Mouse (Mus musculus) kidney, embryonic 16.5 days (tissue): ENCODE results near the gene Mrm3. TPM values are rescaled to one million over a fixed set of nuclear protein-coding genes. Genes with fewer than 3 reads are reported as not detected.
A peak's percentile ranks its signal among the peaks of the same experiment; 100 is the strongest.

ENCODE experiments used
- ATAC-seq: fragments of 200-750 bp; cut with Nextera tagmentation; 2 replicates; pipeline ENCODE4 v1.8.0; 2017; ENCODE audit warnings: moderate TSS enrichment; ENCODE audit not compliant: low FRiP score, low TSS enrichment
- H3K27ac ChIP-seq: fragments of 300-500 bp; sonication (generic); 2 replicates; pipeline ENCODE4 v1.5.1; 2014; ENCODE audit warnings: low read length
- H3K27me3 ChIP-seq: fragments of 300-500 bp; sonication (generic); 2 replicates; pipeline ENCODE4 v1.6.1; 2014; ENCODE audit warnings: low read length, control low read depth, mixed read lengths; ENCODE audit not compliant: insufficient read depth
- H3K36me3 ChIP-seq: fragments of 300-500 bp; sonication (generic); 2 replicates; pipeline ENCODE4 v1.6.1; 2014; ENCODE audit warnings: low read length, control low read depth, mixed read lengths; ENCODE audit not compliant: insufficient read depth
- H3K4me1 ChIP-seq: fragments of 300-500 bp; sonication (generic); 2 replicates; pipeline ENCODE4 v1.6.1; 2014; ENCODE audit warnings: low read length, control low read depth, mixed read lengths; ENCODE audit not compliant: insufficient read depth
- H3K4me2 ChIP-seq: fragments of 300-500 bp; sonication (generic); replicated peaks from 2 replicates; pipeline ENCODE4 v1.6.1; 2014; ENCODE audit warnings: low read depth, low read length
- H3K4me3 ChIP-seq: fragments of 300-500 bp; sonication (generic); 2 replicates; pipeline ENCODE4 v1.5.1; 2014; ENCODE audit warnings: mild to moderate bottlenecking, low read length
- H3K9ac ChIP-seq: fragments of 300-500 bp; sonication (generic); replicated peaks from 2 replicates; pipeline ENCODE4 v1.6.1; 2014; ENCODE audit warnings: low read length
- H3K9me3 ChIP-seq: fragments of 300-500 bp; sonication (generic); 2 replicates; pipeline ENCODE4 v1.6.1; 2016; ENCODE audit warnings: low read length, control low read depth
- WGBS: fragments of 180-500 bp; shearing (Covaris S2); extraction: QIAGEN DNeasy Blood & Tissue Kit; methylation state at CpG from one replicate; pipeline ENCODE4 v1.1.7; 2014; 5-methylcytosine and 5-hydroxymethylcytosine counted together
- polyA plus RNA-seq: library from polyadenylated mRNA; unstranded; fragments of >200 nt; fragmentation: Nextera tagmentation; extraction: Ambion mirVana; gene quantifications from 2 replicates; pipeline ENCODE4 v1.2.1, GENCODE M21; 2015

The Mrm3 gene
- polyA plus RNA-seq, 1 experiment from 2014 or later, result 29.1 TPM

- no peak overlapping the region for H3K4me2 ChIP-seq
- H3K27me3 ChIP-seq, result no peaks in the 10 kb centered on the region
- no peak overlapping the region for H3K4me3 ChIP-seq
- H3K36me3 ChIP-seq, result peaks cover 7% of the 10 kb centered on the region
- H3K9ac ChIP-seq, result no peak overlapping the region
- ATAC-seq, result no peak
- 83% methylated on average over 12 of the region's 12 CpGs for WGBS
- no peak overlapping the region for H3K27ac ChIP-seq
- no peaks in the 10 kb centered on the region for H3K9me3 ChIP-seq
- H3K4me1 ChIP-seq, result peaks cover 13% of the 10 kb centered on the region
Measured at GRCm38 (mm10) chr11:76261224-76261623, 17.7 kb downstream of the Mrm3 start.

- Histone ChIP-seq H3K36me3 (peaks cover 7% of the 10 kb centered on the region), H3K27me3 (no peaks in the 10 kb centered on the region), H3K4me1 (peaks cover 9% of the 10 kb centered on the region), H3K4me2 (no peak overlapping the region), H3K27ac (no peak overlapping the region), H3K4me3 (no peak overlapping the region), H3K9me3 (no peaks in the 10 kb centered on the region), H3K9ac (no peak overlapping the region)
- 14% methylated on average over 19 of the region's 19 CpGs for WGBS
- ATAC-seq, result no peak
Measured at GRCm38 (mm10) chr11:76262611-76263351, 19.3 kb downstream of the Mrm3 start.

- no peak overlapping the region for H3K4me2 ChIP-seq
- no peak overlapping the region for H3K9ac ChIP-seq
- no peak for ATAC-seq
- H3K9me3 ChIP-seq, result no peaks in the 10 kb centered on the region
- H3K4me3 ChIP-seq, result no peak overlapping the region
- H3K27me3 ChIP-seq, result no peaks in the 10 kb centered on the region
- H3K36me3 ChIP-seq, result peaks cover 8% of the 10 kb centered on the region
- H3K27ac ChIP-seq, result no peak overlapping the region
- 66% methylated on average over 7 of the region's 7 CpGs for whole genome bisulfite sequencing
- H3K4me1 ChIP-seq, result peaks cover 6% of the 10 kb centered on the region
Measured at GRCm38 (mm10) chr11:76267550-76267949, 24.0 kb downstream of the Mrm3 start.

GRCm38 (mm10) chr11:76268001-76268459, 24.5 kb downstream of the Mrm3 start:
- Histone ChIP-seq H3K27ac (no peak overlapping the region), H3K9ac (no peak overlapping the region), H3K4me3 (no peak overlapping the region), H3K4me2 (no peak overlapping the region), H3K4me1 (0 out of 2 replicates have a peak, but pooled peaks cover under 1% of the 10 kb centered on the region), H3K27me3 (no peaks in the 10 kb centered on the region), H3K36me3 (peaks cover 8% of the 10 kb centered on the region), H3K9me3 (no peaks in the 10 kb centered on the region)
- WGBS, result 71% methylated on average over 5 of the region's 5 CpGs
- no peak for ATAC-seq

- H3K9ac ChIP-seq, result no peak overlapping the region
- no peak overlapping the region for H3K4me3 ChIP-seq
- WGBS, result 77% methylated on average over 6 of the region's 6 CpGs
- H3K36me3 ChIP-seq, result peaks cover 10% of the 10 kb centered on the region
- no peaks in the 10 kb centered on the region for H3K9me3 ChIP-seq
- H3K27me3 ChIP-seq, result no peaks in the 10 kb centered on the region
- H3K4me1 ChIP-seq, result no peaks in the 10 kb centered on the region
- no peak for ATAC-seq
- H3K27ac ChIP-seq, result no peak overlapping the region
- no peak overlapping the region for H3K4me2 ChIP-seq
Measured at GRCm38 (mm10) chr11:76268521-76269065, 25.1 kb downstream of the Mrm3 start.

- Histone ChIP-seq H3K27me3 (no peaks in the 10 kb centered on the region), H3K36me3 (peaks cover 16% of the 10 kb centered on the region), H3K4me2 (no peak overlapping the region), H3K9ac (no peak overlapping the region), H3K27ac (no peak overlapping the region), H3K4me1 (no peaks in the 10 kb centered on the region), H3K9me3 (no peaks in the 10 kb centered on the region), H3K4me3 (no peak overlapping the region)
- ATAC-seq, result no peak
- 76% methylated on average over 4 of the region's 4 CpGs for WGBS
Measured at GRCm38 (mm10) chr11:76272440-76272839, 28.9 kb downstream of the Mrm3 start.

- 58% methylated on average over 14 of the region's 14 CpGs for WGBS
Measured at GRCm38 (mm10) chr11:76278960-76279852, 35.7 kb downstream of the Mrm3 start.

GRCm38 (mm10) chr11:76279971-76280370, 36.5 kb downstream of the Mrm3 start:
- no peak overlapping the region for H3K4me3 ChIP-seq
- H3K4me2 ChIP-seq, result no peak overlapping the region
- no peak overlapping the region for H3K9ac ChIP-seq
- WGBS, result 37% methylated on average over 2 of the region's 2 CpGs
- no peak for ATAC-seq
- H3K9me3 ChIP-seq, result no peaks in the 10 kb centered on the region; the same call in 1 of the 2 replicates
- H3K27me3 ChIP-seq, result no peaks in the 10 kb centered on the region
- peaks cover 12% of the 10 kb centered on the region for H3K4me1 ChIP-seq
- 0 out of 2 replicates have a peak overlapping the region, but pooled peaks have one; percentile 4 for H3K27ac ChIP-seq
- H3K36me3 ChIP-seq, result 0 out of 2 replicates have a peak, but pooled peaks cover 4% of the 10 kb centered on the region

More at GRCm38 (mm10) chr11:76278960-76279852, 35.7 kb downstream of the Mrm3 start:
- no peak for ATAC-seq
- Histone ChIP-seq H3K4me3 (no peak overlapping the region), H3K27ac (peak overlapping the region; percentile 23), H3K36me3 (0 out of 2 replicates have a peak, but pooled peaks cover 4% of the 10 kb centered on the region), H3K4me2 (no peak overlapping the region), H3K9ac (no peak overlapping the region), H3K4me1 (peaks cover 8% of the 10 kb centered on the region), H3K9me3 (no peaks in the 10 kb centered on the region; the same call in 1 of the 2 replicates), H3K27me3 (no peaks in the 10 kb centered on the region)

- no peak for ATAC-seq
- WGBS, result 90% methylated on average over 6 of the region's 6 CpGs
- H3K4me2 ChIP-seq, result no peak overlapping the region
- H3K27me3 ChIP-seq, result no peaks in the 10 kb centered on the region
- no peak overlapping the region for H3K4me3 ChIP-seq
- H3K9me3 ChIP-seq, result no peaks in the 10 kb centered on the region; the same call in 1 of the 2 replicates
- H3K27ac ChIP-seq, result no peak overlapping the region
- H3K9ac ChIP-seq, result no peak overlapping the region
- H3K36me3 ChIP-seq, result no peaks in the 10 kb centered on the region
- peaks cover 44% of the 10 kb centered on the region for H3K4me1 ChIP-seq
Measured at GRCm38 (mm10) chr11:76283841-76284240, 40.3 kb downstream of the Mrm3 start.
